Mouse (Mus musculus) embryonic facial prominence, embryonic 15.5 days (tissue): ENCODE data around the gene Dnaja4. TPM values are rescaled to one million over a fixed set of nuclear protein-coding genes. Genes with fewer than 3 reads are reported as not detected.
A peak's percentile ranks its signal among the peaks of the same experiment; 100 is the strongest.
"Not testable (repeated sequence)": the region's sequence is repeated elsewhere in the genome, so short reads cannot be mapped to it uniquely, and the experiment has no call there.

Source experiments
- ATAC-seq: fragments of 200-750 bp; cut with Nextera tagmentation; 2 replicates; pipeline ENCODE4 v1.8.0; 2017; ENCODE audit warnings: low read depth, moderate TSS enrichment; ENCODE audit not compliant: insufficient number of reproducible peaks, low FRiP score, low TSS enrichment
- H3K27ac ChIP-seq: fragments of 300-500 bp; sonication (generic); replicated peaks from 2 replicates; pipeline ENCODE4 v1.5.1; 2015; ENCODE audit warnings: mild to moderate bottlenecking, inconsistent platforms
- H3K27me3 ChIP-seq: fragments of 300-500 bp; sonication (generic); 2 replicates; pipeline ENCODE4 v1.6.1; 2015; ENCODE audit warnings: inconsistent platforms
- H3K36me3 ChIP-seq: fragments of 300-500 bp; sonication (generic); 2 replicates; pipeline ENCODE4 v1.6.1; 2015; ENCODE audit warnings: mild to moderate bottlenecking, inconsistent platforms
- H3K4me1 ChIP-seq: fragments of 300-500 bp; sonication (generic); 2 replicates; pipeline ENCODE4 v1.6.1; 2015; ENCODE audit warnings: inconsistent platforms
- H3K4me2 ChIP-seq: fragments of 300-500 bp; sonication (generic); replicated peaks from 2 replicates; pipeline ENCODE4 v1.6.1; 2015; ENCODE audit warnings: mild to moderate bottlenecking, inconsistent platforms
- H3K4me3 ChIP-seq: fragments of 300-500 bp; sonication (generic); replicated peaks from 2 replicates; pipeline ENCODE4 v1.5.1; 2015; ENCODE audit warnings: mild to moderate bottlenecking, inconsistent platforms
- H3K9ac ChIP-seq: fragments of 300-500 bp; sonication (generic); 2 replicates; pipeline ENCODE4 v1.6.1; 2015; ENCODE audit warnings: inconsistent platforms
- H3K9me3 ChIP-seq: fragments of 300-500 bp; sonication (generic); replicated peaks from 2 replicates; pipeline ENCODE4 v1.6.1; 2016; ENCODE audit warnings: inconsistent platforms
- WGBS: fragments of 180-500 bp; shearing (Covaris S2); methylation state at CpG from one replicate; pipeline ENCODE4 v1.1.7; 2015; 5-methylcytosine and 5-hydroxymethylcytosine counted together
- polyA plus RNA-seq: library from polyadenylated mRNA; unstranded; fragments of >200 nt; fragmentation: Nextera tagmentation; extraction: Ambion mirVana; gene quantifications from 2 replicates; pipeline ENCODE4 v1.2.1, GENCODE M21; 2015

Dnaja4 gene
- polyA plus RNA-seq, 1 experiment from 2014 or later = 13.5 TPM

DNA sequence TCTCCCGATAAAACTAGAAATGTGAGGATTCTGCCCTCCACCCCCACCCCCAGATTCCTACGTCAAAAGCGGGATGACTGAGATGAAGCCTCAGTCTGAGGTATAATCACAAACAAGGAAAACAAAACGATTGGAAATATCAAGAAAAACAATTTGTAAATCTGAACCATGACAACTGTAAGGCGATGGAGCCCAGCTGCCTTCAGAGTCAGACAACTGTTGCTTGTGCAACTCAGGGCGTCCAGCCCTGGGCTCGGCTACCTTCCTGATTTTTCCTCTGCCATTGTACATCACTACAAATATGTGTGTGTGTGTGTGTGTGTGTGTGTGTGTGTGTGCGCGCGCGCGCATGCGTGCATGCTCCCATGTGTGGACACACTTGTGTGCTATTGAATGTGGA lies 24.8 kb upstream of the Dnaja4 start:
- Histone ChIP-seq H3K4me1 (no peaks in the 10 kb centered on the region), H3K9ac (no peak overlapping the region), H3K4me3 (no peak overlapping the region), H3K27ac (no peak overlapping the region), H3K4me2 (no peak overlapping the region), H3K27me3 (peaks cover 9% of the 10 kb centered on the region), H3K36me3 (no peaks in the 10 kb centered on the region), H3K9me3 (no peaks in the 10 kb centered on the region)
- no peak for ATAC-seq
- 83% methylated on average over 13 of the region's 13 CpGs for WGBS

DNA sequence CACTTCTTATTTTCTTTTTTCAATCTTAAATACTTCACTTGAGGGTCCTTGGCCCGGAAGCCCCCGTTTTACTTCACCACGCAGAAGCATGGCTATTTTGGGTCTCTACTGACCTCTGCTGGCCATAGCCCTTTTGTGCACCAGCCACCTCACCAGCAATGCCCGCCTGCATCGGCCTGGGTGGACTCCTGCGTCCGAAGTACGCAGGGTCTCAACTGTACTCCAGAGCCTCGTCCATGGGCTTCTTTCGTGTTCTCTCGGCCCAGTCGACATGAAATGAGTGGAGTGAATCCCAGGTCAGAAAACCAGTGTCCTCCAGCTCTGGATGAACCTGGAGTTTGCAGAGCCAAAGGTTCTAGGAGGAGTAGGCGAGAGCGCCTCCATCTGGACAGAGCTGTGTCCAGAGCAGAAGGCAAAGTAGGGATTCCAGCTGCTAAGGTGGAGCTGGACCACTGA lies 22.1 kb upstream of the Dnaja4 start:
- no peaks in the 10 kb centered on the region for H3K9me3 ChIP-seq
- WGBS = 2% methylated on average over 14 of the region's 14 CpGs
- peak overlapping the region; percentile 56 for H3K4me2 ChIP-seq
- peaks cover 9% of the 10 kb centered on the region for H3K27me3 ChIP-seq
- H3K4me3 ChIP-seq = peak overlapping the region; percentile 34
- H3K4me1 ChIP-seq = no peaks in the 10 kb centered on the region
- no peak for ATAC-seq
- H3K36me3 ChIP-seq = no peaks in the 10 kb centered on the region
- H3K27ac ChIP-seq = no peak overlapping the region
- H3K9ac ChIP-seq = no peak overlapping the region

DNA sequence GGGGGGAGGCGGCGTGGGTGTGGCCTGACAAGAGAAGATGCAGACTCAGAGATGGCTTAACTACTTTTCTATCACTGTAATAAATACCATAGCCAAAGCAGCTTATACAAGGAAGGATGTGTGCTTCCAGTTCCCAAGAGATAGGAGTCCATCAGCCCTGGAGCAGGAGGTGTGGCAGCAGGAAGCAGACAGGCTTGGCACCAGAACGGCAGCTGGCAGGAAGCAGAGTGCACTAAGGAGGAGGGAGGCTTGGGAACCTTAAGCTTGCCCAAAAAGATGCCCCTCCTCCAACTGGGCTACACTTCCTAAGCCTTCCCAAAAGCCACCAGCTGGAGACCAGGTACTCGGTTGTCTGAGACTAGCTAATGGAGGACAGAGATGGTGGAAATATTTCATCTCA lies 15.8 kb upstream of the Dnaja4 start:
- Histone ChIP-seq H3K4me3 (no peak overlapping the region), H3K27ac (no peak overlapping the region), H3K36me3 (no peaks in the 10 kb centered on the region), H3K4me2 (no peak overlapping the region), H3K4me1 (no peaks in the 10 kb centered on the region), H3K9me3 (no peaks in the 10 kb centered on the region), H3K27me3 (no peaks in the 10 kb centered on the region), H3K9ac (no peak overlapping the region)
- 66% methylated on average over 4 of the region's 4 CpGs for WGBS
- no peak for ATAC-seq

DNA sequence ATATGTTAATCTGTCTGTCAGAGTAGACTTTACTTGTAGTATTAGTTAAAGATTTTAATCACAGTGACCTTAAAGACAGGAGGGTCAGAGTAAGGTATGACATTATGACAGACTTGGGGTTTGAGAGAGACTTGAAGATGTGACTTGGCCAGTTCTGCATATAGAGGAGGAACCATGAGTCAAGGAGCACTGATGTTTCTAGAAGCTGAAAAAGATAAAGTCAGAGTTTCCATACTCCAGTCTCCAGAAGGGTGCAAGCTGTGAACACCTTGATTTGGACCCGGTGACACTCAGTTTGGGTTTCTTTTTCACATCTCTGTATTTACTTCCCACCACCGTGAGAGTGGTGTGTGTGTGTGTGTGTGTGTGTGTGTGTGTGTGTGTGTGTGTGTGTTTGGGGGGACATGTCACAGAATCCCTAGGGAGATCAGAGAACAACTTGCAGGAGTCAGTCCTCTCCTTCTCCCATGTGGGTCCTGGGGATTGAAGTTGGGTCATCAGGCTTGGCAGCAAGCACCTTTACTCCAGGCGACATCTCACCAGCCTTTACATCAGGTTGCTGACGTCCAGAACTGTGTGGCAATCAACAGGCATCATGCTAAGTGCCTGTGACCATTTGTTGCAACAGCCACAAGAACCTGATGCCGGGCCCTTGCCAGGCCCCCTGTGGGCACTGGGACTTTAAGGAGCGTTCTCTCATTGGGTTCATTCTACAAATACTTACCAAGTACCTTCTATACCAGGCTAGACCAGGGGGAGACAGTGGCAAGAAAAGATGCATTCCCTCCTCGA lies 14.7 kb upstream of the Dnaja4 start:
- 75% methylated on average over 7 of the region's 7 CpGs for WGBS
- no peaks in the 10 kb centered on the region for H3K36me3 ChIP-seq
- ATAC-seq = no peak
- no peak overlapping the region for H3K4me3 ChIP-seq
- H3K27me3 ChIP-seq = no peaks in the 10 kb centered on the region
- no peaks in the 10 kb centered on the region for H3K9me3 ChIP-seq
- no peak overlapping the region for H3K4me2 ChIP-seq
- H3K27ac ChIP-seq = no peak overlapping the region
- H3K4me1 ChIP-seq = no peaks in the 10 kb centered on the region
- H3K9ac ChIP-seq = no peak overlapping the region

DNA sequence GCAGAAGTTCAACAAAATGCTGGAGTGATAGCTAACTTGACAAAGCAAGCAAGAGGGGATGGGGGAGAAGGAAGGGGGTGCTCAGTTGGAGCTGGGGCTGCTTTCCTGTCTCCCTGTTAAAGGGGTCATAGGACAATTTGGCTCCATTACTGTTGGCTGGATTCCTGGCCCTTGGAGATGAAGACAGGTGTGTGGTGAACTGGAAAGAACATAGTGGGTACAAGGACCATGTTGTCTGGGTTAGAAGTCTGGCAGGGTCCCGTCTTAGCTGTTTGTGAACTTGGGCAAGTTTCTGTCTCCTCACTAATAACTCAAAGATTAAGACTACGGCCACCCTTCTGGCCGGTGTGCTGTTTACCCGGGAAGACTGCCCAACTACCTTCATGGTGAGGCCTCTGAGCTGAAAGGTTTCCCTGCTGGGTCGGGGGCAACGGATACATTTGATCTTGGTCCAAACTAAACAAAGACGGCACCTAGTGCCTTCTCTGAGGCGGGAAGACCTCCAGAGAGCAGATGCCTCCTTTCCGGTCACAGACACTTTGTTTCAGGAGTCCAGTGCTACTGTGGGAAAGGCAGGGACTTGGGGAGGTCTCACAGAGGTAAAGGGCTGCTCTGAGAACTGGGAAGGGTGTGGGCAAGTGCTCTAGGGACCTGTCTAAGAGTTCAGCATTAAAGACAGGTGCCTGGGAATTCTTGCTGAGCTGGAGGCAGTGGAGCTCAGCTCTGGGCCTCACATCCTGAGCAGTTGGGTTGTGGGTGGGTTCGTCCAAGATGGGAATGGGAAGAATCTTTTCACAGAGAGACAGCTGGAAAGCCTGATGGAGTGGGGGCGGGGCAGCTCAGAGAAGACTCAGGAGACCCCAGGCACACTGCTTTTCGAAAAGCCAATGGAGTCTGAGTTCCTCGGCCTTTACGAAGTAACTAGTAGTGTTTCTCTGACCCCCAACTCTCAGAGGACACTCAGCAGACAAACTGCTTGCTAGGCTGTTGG lies 11.1 kb upstream of the Dnaja4 start:
- no peak overlapping the region for H3K9ac ChIP-seq
- H3K36me3 ChIP-seq = no peaks in the 10 kb centered on the region
- no peaks in the 10 kb centered on the region for H3K27me3 ChIP-seq
- WGBS = 69% methylated on average over 14 of the region's 14 CpGs
- ATAC-seq = no peak
- no peak overlapping the region for H3K4me2 ChIP-seq
- H3K9me3 ChIP-seq = no peaks in the 10 kb centered on the region
- no peak overlapping the region for H3K4me3 ChIP-seq
- no peak overlapping the region for H3K27ac ChIP-seq
- no peaks in the 10 kb centered on the region for H3K4me1 ChIP-seq

DNA sequence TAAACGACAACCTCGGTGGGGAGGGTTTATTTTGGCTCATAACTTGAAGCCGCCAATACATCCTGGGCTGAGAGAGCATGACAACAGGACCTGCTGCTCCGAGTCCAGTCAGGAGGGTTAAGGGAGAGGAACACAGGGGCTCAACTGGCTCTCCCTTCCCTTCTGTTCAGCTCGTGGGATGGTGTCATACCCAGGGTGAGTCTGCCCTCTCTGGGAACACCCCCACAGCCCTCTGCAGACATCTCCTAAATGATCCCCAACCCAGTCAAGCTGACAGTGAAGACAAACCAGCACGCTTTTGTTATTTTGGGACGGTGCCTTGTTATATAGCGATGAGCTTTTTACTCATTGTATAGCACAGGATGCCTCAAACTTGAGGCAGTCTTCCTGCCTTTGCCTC lies 9.2 kb upstream of the Dnaja4 start:
- H3K4me2 ChIP-seq = no peak overlapping the region
- H3K27me3 ChIP-seq = no peaks in the 10 kb centered on the region
- 73% methylated on average over 8 of the region's 8 CpGs for WGBS
- H3K9ac ChIP-seq = no peak overlapping the region
- no peak for ATAC-seq
- H3K9me3 ChIP-seq = no peaks in the 10 kb centered on the region
- H3K4me3 ChIP-seq = no peak overlapping the region
- no peaks in the 10 kb centered on the region for H3K36me3 ChIP-seq
- no peaks in the 10 kb centered on the region for H3K4me1 ChIP-seq
- H3K27ac ChIP-seq = no peak overlapping the region

DNA sequence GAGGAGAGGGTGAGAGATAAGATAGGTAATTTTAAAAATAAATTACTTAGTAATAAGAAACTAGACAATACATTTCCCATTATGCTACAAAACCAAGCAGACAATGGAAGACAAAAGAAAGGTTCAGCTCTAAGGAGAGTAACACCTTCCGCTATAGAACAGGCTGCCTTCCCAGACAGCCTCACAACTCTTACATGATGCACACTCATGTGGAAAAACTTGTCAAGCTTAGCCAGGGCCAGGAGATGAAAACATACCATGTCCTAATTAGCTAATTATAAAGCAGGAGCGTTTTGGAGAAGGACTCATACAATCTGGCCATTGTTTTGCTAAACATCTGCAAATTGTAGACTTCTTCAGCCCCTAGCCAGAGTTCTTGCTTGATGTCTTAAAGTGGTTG lies 8.0 kb upstream of the Dnaja4 start:
- not testable (repeated sequence) for H3K9ac ChIP-seq, H3K27me3 ChIP-seq, H3K27ac ChIP-seq, H3K4me3 ChIP-seq, ATAC-seq, H3K4me2 ChIP-seq, H3K36me3 ChIP-seq, H3K9me3 ChIP-seq, H3K4me1 ChIP-seq
- 46% methylated on average over 2 of the region's 2 CpGs for WGBS

DNA sequence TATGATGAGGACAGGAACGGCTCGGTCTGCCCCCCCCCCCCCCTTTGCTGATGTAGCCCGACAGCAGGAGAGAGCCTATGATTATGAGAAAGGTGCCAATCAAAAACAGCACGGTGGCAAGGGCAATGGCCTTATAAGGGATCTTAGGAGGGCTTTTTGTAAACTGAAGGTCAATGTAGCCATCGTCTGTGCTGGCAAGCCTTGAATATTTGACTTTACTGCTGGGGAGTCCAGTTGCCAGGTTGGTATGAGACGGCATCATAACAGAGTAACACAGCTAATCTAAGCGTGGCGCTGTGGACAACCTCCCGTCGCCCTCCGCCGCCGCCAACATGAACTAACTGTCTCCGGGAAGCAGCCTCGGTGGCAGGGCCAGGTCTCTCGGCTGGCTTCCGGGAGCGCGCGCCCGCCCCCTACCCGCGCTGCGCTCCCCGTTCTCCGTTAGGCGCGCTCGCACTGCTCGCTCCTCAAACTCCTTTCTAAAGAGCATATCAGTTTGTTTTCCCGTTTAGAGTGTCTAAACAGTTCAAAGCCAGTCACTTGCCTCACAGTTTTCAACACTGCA lies 7.3 kb upstream of the Dnaja4 start:
- not testable (repeated sequence) for H3K9me3 ChIP-seq, H3K4me1 ChIP-seq, H3K9ac ChIP-seq, H3K27ac ChIP-seq, H3K36me3 ChIP-seq, H3K27me3 ChIP-seq, ATAC-seq
- Histone ChIP-seq H3K4me3 (peak overlapping the region; percentile 32), H3K4me2 (peak overlapping the region; percentile 58)
- 3% methylated on average over 31 of the region's 31 CpGs for WGBS

DNA sequence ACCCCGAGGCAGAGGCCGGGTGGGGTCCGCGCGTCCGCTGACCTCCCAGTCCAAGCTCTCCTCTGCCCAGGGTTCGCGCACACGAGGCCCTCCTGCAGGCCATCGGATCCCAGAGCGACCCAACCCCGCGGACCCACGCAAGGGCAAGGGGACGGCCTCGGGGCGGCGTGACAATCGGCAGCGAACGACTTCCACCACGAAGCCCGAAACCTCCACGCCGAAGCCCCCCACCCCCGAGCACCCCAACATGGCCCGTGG lies 343 bp downstream of the Dnaja4 start:
- Histone ChIP-seq H3K27me3 (no peaks in the 10 kb centered on the region; the same call in none of the 2 replicates), H3K4me2 (peak overlapping the region; percentile 90), H3K9me3 (no peaks in the 10 kb centered on the region), H3K27ac (peak overlapping the region; percentile 72), H3K9ac (peak overlapping the region; percentile 79), H3K4me1 (peaks cover 21% of the 10 kb centered on the region), H3K36me3 (no peaks in the 10 kb centered on the region), H3K4me3 (peak overlapping the region; percentile 79)
- ATAC-seq = no peak; the same call in 1 of the 2 replicates
- WGBS = 13% methylated on average over 27 of the region's 27 CpGs

DNA sequence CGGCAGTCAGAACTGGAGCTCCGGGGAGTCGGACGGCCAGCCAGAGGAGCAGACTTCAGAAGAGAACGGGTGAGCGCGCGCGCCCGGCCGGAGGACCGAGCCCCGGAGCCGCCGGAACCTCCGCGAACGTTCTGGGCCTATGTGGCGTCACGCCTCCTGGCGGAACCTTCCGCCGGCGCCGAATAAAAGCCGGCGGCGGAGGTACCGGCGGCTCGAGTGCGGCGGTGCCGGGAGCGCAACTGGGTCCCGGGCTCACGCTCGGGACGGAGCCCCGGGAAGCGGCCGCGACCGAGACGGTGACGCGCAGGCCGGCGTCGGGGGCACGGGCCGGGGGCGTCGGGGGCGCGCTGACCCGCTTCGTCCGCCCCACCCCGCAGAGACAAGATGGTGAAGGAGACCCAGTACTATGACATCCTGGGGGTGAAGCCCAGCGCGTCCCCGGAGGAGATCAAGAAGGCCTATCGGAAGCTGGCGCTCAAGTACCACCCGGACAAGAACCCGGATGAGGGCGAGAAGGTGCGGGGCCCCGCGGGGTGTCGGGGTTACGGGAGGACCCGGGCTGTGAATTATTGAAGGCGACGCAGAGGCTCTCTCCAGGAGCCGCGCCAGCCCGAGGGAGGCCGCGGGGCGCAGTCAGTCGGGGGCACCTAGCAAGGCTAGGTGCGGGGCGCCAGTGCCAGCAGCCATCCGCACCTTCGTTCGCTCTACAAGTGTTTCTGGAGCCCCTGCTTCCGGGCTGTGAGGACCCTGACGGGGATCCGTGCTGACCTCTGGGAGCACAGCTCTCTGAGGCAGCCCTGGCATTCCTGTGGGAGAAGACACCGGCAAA lies 886 bp downstream of the Dnaja4 start:
- Histone ChIP-seq H3K9me3 (no peaks in the 10 kb centered on the region), H3K4me3 (peak overlapping the region; percentile 79), H3K9ac (peak overlapping the region; percentile 79), H3K4me2 (peak overlapping the region; percentile 90), H3K36me3 (no peaks in the 10 kb centered on the region), H3K27ac (peak overlapping the region; percentile 72), H3K27me3 (no peaks in the 10 kb centered on the region; the same call in none of the 2 replicates), H3K4me1 (peaks cover 21% of the 10 kb centered on the region)
- WGBS = under 1% methylated on average over 91 of the region's 92 CpGs
- ATAC-seq = peak; percentile 67

DNA sequence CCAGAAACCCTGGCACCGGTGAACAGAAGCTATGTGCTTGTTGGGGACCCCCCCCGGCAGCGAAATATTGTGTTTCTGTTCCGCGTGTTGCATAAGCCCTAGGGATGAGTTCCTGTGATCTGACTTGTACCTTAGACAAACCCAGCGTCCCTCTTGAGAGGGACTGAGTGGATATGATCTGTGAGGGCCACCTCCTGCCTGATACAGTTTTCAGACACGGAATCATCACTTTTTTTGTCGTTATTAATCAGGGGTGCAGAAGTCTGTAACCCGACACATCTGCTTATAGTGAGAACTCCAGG lies 1.5 kb downstream of the Dnaja4 start:
- H3K4me3 ChIP-seq = peak overlapping the region; percentile 79
- H3K9ac ChIP-seq = peak overlapping the region; percentile 79
- no peak for ATAC-seq
- no peaks in the 10 kb centered on the region; the same call in none of the 2 replicates for H3K27me3 ChIP-seq
- H3K36me3 ChIP-seq = no peaks in the 10 kb centered on the region
- 10% methylated on average over 9 of the region's 9 CpGs for WGBS
- H3K4me1 ChIP-seq = peaks cover 21% of the 10 kb centered on the region
- no peak overlapping the region for H3K27ac ChIP-seq
- H3K9me3 ChIP-seq = no peaks in the 10 kb centered on the region
- H3K4me2 ChIP-seq = peak overlapping the region; percentile 90
